Mouse (Mus musculus): Measurements from ENCODE around the gene Gm12117. TPM values are rescaled to one million over a fixed set of nuclear protein-coding genes. Genes with fewer than 3 reads are reported as not detected.
A peak's percentile ranks its signal among the peaks of the same experiment; 100 is the strongest.

Gm12117 gene
- polyA plus RNA-seq (2014; fragmentation: Nextera tagmentation; extraction: Ambion mirVana), result not detected in 2 replicates

GRCm38 (mm10) chr11:33276637-33277036 lies at the start of gene Gm12117:
Gm12117 (minus strand) TSS chr11:33276737.
- ATAC-seq (no peak), DNase-seq (ENCODE audit: low spot score) (no peak)
- Histone ChIP-seq H3K4me3 (ENCODE audit: low read depth, low read length) (no peak within 1 kb of the TSS), H3K9me3 (replicated peaks; ENCODE audit: control insufficient read depth, low read length) (no peaks in the 10 kb centered on the region), H3K36me3 (ENCODE audit: control insufficient read depth, insufficient read depth, low read length) (no peaks in the 10 kb centered on the region), H3K9ac (ENCODE audit: low read length) (no peak within 1 kb of the TSS), H3K4me1 (ENCODE audit: control insufficient read depth, insufficient read depth, low read length) (no peaks in the 10 kb centered on the region), H3K27ac (ENCODE audit: low read depth, low read length) (no peak within 1 kb of the TSS), H3K4me2 (ENCODE audit: low read length) (no peak within 1 kb of the TSS), H3K27me3 (replicated peaks; ENCODE audit: control insufficient read depth, insufficient read depth, low read length) (no peaks in the 10 kb centered on the region)
- WGBS, result 96% methylated on average over 3 of the region's 3 CpGs

- H3K9me3 ChIP-seq (replicated peaks; ENCODE audit: control insufficient read depth, low read length), result no peaks in the 10 kb centered on the region
- H3K27ac ChIP-seq (ENCODE audit: low read depth, low read length), result no peak overlapping the region
- H3K27me3 ChIP-seq (replicated peaks; ENCODE audit: control insufficient read depth, insufficient read depth, low read length), result no peaks in the 10 kb centered on the region
- no peaks in the 10 kb centered on the region for H3K4me1 ChIP-seq (ENCODE audit: control insufficient read depth, insufficient read depth, low read length)
- WGBS, result 87% methylated on average over 7 of the region's 7 CpGs
- no peak overlapping the region for H3K4me3 ChIP-seq (ENCODE audit: low read depth, low read length)
- H3K9ac ChIP-seq (ENCODE audit: low read length), result no peak overlapping the region
- no peak for DNase-seq (ENCODE audit: low spot score)
- no peaks in the 10 kb centered on the region for H3K36me3 ChIP-seq (ENCODE audit: control insufficient read depth, insufficient read depth, low read length)
- no peak overlapping the region for H3K4me2 ChIP-seq (ENCODE audit: low read length)
- no peak for ATAC-seq
These were observed 42.6 kb upstream of the Gm12117 start for GRCm38 (mm10) chr11:33319006-33319611.

- Histone ChIP-seq H3K4me1 (ENCODE audit: control insufficient read depth, insufficient read depth, low read length) (no peaks in the 10 kb centered on the region), H3K4me2 (ENCODE audit: low read length) (no peak overlapping the region), H3K9me3 (replicated peaks; ENCODE audit: control insufficient read depth, low read length) (no peaks in the 10 kb centered on the region), H3K9ac (ENCODE audit: low read length) (no peak overlapping the region), H3K27ac (ENCODE audit: low read depth, low read length) (no peak overlapping the region), H3K36me3 (ENCODE audit: control insufficient read depth, insufficient read depth, low read length) (no peaks in the 10 kb centered on the region), H3K27me3 (replicated peaks; ENCODE audit: control insufficient read depth, insufficient read depth, low read length) (no peaks in the 10 kb centered on the region), H3K4me3 (ENCODE audit: low read depth, low read length) (no peak overlapping the region)
- no peak for ATAC-seq
- WGBS, result 75% methylated on average over 4 of the region's 4 CpGs
- no peak for DNase-seq (ENCODE audit: low spot score)
These were observed 33.0 kb upstream of the Gm12117 start for GRCm38 (mm10) chr11:33309566-33309965.

- DNase-seq (ENCODE audit: low spot score) (peak; percentile 77), ATAC-seq (peak; percentile 72)
- 17% methylated on average over 8 of the region's 8 CpGs for WGBS
- Histone ChIP-seq H3K4me3 (ENCODE audit: low read depth, low read length) (no peak overlapping the region), H3K9ac (ENCODE audit: low read length) (no peak overlapping the region), H3K27ac (ENCODE audit: low read depth, low read length) (no peak overlapping the region; the same call in 1 of the 2 replicates), H3K36me3 (ENCODE audit: control insufficient read depth, insufficient read depth, low read length) (no peaks in the 10 kb centered on the region), H3K4me1 (ENCODE audit: control insufficient read depth, insufficient read depth, low read length) (peaks cover 16% of the 10 kb centered on the region; the same call in 1 of the 2 replicates), H3K9me3 (replicated peaks; ENCODE audit: control insufficient read depth, low read length) (no peaks in the 10 kb centered on the region), H3K4me2 (ENCODE audit: low read length) (no peak overlapping the region), H3K27me3 (replicated peaks; ENCODE audit: control insufficient read depth, insufficient read depth, low read length) (no peaks in the 10 kb centered on the region)
These were observed 24.3 kb upstream of the Gm12117 start for GRCm38 (mm10) chr11:33300859-33301258.

- Histone ChIP-seq H3K27me3 (replicated peaks; ENCODE audit: control insufficient read depth, insufficient read depth, low read length) (no peaks in the 10 kb centered on the region), H3K9me3 (replicated peaks; ENCODE audit: control insufficient read depth, low read length) (no peaks in the 10 kb centered on the region), H3K9ac (ENCODE audit: low read length) (no peak overlapping the region), H3K4me1 (ENCODE audit: control insufficient read depth, insufficient read depth, low read length) (peaks cover 16% of the 10 kb centered on the region; the same call in 1 of the 2 replicates), H3K27ac (ENCODE audit: low read depth, low read length) (no peak overlapping the region), H3K4me2 (ENCODE audit: low read length) (no peak overlapping the region), H3K36me3 (ENCODE audit: control insufficient read depth, insufficient read depth, low read length) (no peaks in the 10 kb centered on the region), H3K4me3 (ENCODE audit: low read depth, low read length) (no peak overlapping the region)
- no peak for ATAC-seq
- WGBS, result 68% methylated on average over 11 of the region's 11 CpGs
- peak; percentile 29 for DNase-seq (ENCODE audit: low spot score)
These were observed 22.8 kb upstream of the Gm12117 start for GRCm38 (mm10) chr11:33299371-33299770.

GRCm38 (mm10) chr11:33297121-33297520 lies 20.6 kb upstream of the Gm12117 start:
- no peak overlapping the region for H3K27ac ChIP-seq (ENCODE audit: low read depth, low read length)
- no peak overlapping the region for H3K9ac ChIP-seq (ENCODE audit: low read length)
- WGBS, result 23% methylated on average over 8 of the region's 8 CpGs
- peak; percentile 63 for DNase-seq (ENCODE audit: low spot score)
- peak; percentile 66; the same call in 1 of the 2 replicates for ATAC-seq
- H3K27me3 ChIP-seq (replicated peaks; ENCODE audit: control insufficient read depth, insufficient read depth, low read length), result no peaks in the 10 kb centered on the region
- no peak overlapping the region for H3K4me2 ChIP-seq (ENCODE audit: low read length)
- H3K4me1 ChIP-seq (ENCODE audit: control insufficient read depth, insufficient read depth, low read length), result peaks cover 16% of the 10 kb centered on the region; the same call in 1 of the 2 replicates
- H3K4me3 ChIP-seq (ENCODE audit: low read depth, low read length), result no peak overlapping the region
- no peaks in the 10 kb centered on the region for H3K9me3 ChIP-seq (replicated peaks; ENCODE audit: control insufficient read depth, low read length)
- no peaks in the 10 kb centered on the region for H3K36me3 ChIP-seq (ENCODE audit: control insufficient read depth, insufficient read depth, low read length)

- DNase-seq (ENCODE audit: low spot score) (peak; percentile 47), ATAC-seq (no peak)
- WGBS, result 55% methylated on average over 3 of the region's 3 CpGs
- H3K27me3 ChIP-seq (replicated peaks; ENCODE audit: control insufficient read depth, insufficient read depth, low read length), result no peaks in the 10 kb centered on the region
- peaks cover 9% of the 10 kb centered on the region; the same call in 1 of the 2 replicates for H3K4me1 ChIP-seq (ENCODE audit: control insufficient read depth, insufficient read depth, low read length)
- no peak overlapping the region for H3K4me3 ChIP-seq (ENCODE audit: low read depth, low read length)
- H3K4me2 ChIP-seq (ENCODE audit: low read length), result no peak overlapping the region
- H3K9ac ChIP-seq (ENCODE audit: low read length), result no peak overlapping the region
- no peaks in the 10 kb centered on the region for H3K36me3 ChIP-seq (ENCODE audit: control insufficient read depth, insufficient read depth, low read length)
- no peaks in the 10 kb centered on the region for H3K9me3 ChIP-seq (replicated peaks; ENCODE audit: control insufficient read depth, low read length)
- no peak overlapping the region for H3K27ac ChIP-seq (ENCODE audit: low read depth, low read length)
These were observed 18.9 kb upstream of the Gm12117 start for GRCm38 (mm10) chr11:33295422-33295821.

- WGBS, result 77% methylated on average over 6 of the region's 6 CpGs
- ATAC-seq, result no peak
- Histone ChIP-seq H3K9ac (ENCODE audit: low read length) (no peak overlapping the region), H3K4me2 (ENCODE audit: low read length) (no peak overlapping the region), H3K27ac (ENCODE audit: low read depth, low read length) (no peak overlapping the region), H3K9me3 (replicated peaks; ENCODE audit: control insufficient read depth, low read length) (no peaks in the 10 kb centered on the region), H3K4me1 (ENCODE audit: control insufficient read depth, insufficient read depth, low read length) (no peaks in the 10 kb centered on the region), H3K27me3 (replicated peaks; ENCODE audit: control insufficient read depth, insufficient read depth, low read length) (no peaks in the 10 kb centered on the region), H3K36me3 (ENCODE audit: control insufficient read depth, insufficient read depth, low read length) (no peaks in the 10 kb centered on the region), H3K4me3 (ENCODE audit: low read depth, low read length) (no peak overlapping the region)
- DNase-seq (ENCODE audit: low spot score), result no peak
These were observed 17.5 kb upstream of the Gm12117 start for GRCm38 (mm10) chr11:33294063-33294462.

GRCm38 (mm10) chr11:33278571-33278970 lies 2.0 kb upstream of the Gm12117 start:
- H3K27me3 ChIP-seq (replicated peaks; ENCODE audit: control insufficient read depth, insufficient read depth, low read length), result no peaks in the 10 kb centered on the region
- no peaks in the 10 kb centered on the region for H3K9me3 ChIP-seq (replicated peaks; ENCODE audit: control insufficient read depth, low read length)
- no peaks in the 10 kb centered on the region for H3K36me3 ChIP-seq (ENCODE audit: control insufficient read depth, insufficient read depth, low read length)
- no peak overlapping the region for H3K4me2 ChIP-seq (ENCODE audit: low read length)
- ATAC-seq, result no peak
- 88% methylated on average over 2 of the region's 2 CpGs for WGBS
- H3K9ac ChIP-seq (ENCODE audit: low read length), result no peak overlapping the region
- H3K4me1 ChIP-seq (ENCODE audit: control insufficient read depth, insufficient read depth, low read length), result no peaks in the 10 kb centered on the region
- no peak overlapping the region for H3K27ac ChIP-seq (ENCODE audit: low read depth, low read length)
- no peak overlapping the region for H3K4me3 ChIP-seq (ENCODE audit: low read depth, low read length)
- DNase-seq (ENCODE audit: low spot score), result no peak
